Mouse (Mus musculus): Measurements from ENCODE around the gene Pias4.

Pias4 gene

DNA sequence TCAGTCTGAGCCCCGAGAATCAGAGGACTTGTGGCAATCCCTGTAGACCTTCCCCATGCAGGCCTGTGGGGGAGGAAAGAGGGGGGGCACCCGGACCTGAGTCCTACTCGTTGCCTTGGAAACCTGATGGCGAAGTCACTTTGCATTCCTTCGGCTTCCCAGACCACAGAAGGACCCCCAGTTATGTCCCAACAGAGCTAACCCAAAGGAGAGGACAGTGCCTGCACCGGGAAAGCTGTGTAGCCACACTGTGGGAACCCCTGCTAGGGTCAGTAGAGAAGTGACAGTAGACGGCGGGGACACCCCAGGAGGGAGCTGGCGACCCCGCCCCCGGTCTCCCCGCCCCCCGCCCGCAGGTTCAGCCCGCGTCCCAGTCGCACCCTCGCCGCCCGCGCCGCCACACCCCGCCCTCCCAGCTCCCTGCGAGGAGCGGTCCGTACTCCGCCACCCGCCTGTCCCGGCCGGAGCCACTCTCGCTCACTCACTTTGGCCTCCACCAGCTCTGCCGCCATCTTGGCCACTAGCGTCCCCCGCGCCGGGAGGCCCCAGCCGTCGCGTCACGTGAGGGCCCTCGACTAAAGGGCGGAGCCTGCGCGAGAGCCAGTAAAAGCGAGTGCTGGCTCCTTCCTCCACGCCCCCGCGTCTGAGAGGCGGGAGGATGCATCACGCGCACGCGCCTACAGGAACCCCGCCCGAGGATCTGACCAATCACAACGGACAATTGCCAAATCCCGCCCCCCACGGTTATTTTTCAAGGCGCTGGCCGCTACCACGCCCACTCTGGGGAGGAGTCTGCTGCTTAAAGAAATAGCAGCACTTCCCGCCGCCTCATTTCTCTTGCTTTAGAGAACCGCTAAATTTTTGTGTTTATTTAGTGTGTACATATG lies at the start of gene Pias4:
Pias4 (minus strand) TSS at position 724 of the 887 bp plus-strand sequence.
- WGBS = under 1% methylated on average over 56 of the region's 64 CpGs

DNA sequence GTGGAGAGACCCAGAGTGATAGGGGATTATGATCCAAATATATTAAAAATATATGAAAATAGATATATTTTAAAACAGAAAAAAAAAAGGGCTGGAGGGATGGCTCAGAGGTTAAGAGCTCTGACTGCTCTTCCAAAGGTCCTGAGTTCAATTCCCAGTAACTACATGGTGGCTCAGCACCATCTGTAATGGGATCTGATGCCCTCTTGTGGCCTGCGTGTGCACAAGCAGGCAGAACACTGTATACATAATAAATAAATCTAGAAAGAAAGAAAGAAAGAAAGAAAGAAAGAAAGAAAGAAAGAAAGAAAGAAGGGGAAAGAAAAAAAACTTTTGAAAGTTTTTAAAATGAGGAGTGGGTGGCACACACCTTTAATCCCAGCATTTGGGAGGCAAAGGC lies 49.5 kb upstream of the Pias4 start:
- WGBS = 21% methylated on average over 1 of the region's 1 CpGs

- WGBS = 84% methylated on average over 6 of the region's 6 CpGs
Measured at GRCm38 (mm10) chr10:81216810-81217209, 49.1 kb upstream of the Pias4 start.

DNA sequence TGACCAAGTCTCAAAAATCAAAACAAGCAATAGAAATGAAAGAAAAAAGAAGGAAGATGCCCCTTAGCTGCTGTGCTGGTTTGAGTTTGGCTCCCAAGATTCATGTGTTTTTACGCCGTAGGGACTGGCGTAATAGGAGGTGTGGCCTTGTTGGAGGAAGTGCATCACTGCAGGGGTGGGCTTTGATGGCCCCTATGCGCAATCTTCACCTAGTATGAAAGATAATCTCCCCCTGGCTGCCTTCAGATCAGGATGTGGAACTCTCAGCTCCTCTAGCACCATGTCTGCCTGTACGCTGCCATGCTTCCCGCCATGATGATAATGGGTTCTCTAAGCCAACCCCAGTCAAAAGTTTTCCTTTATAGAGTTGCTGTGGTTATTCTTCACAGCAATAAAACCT lies 48.5 kb upstream of the Pias4 start:
- 79% methylated on average over 6 of the region's 6 CpGs for WGBS

DNA sequence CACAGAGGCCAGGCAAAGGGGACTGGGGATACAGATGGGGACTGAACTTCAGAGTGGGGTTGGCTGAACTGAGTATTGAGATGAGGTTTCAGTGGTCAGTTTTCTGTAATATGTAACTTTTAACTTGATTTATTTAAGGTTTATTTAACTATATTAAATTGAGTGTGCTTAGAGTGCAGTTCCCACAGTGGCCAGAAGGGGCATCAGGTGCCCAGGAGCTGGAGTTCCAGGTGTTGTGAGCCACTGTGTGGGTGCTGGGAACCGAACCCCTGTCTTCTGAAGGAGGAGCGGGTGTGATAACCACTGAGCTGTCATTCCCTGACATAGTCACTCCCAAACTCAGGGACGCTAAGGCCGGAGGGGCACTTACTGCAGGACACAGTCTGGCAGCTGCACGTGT lies 42.4 kb upstream of the Pias4 start:
- 97% methylated on average over 5 of the region's 5 CpGs for WGBS

GRCm38 (mm10) chr10:81204137-81204536 lies 36.4 kb upstream of the Pias4 start:
- WGBS = 59% methylated on average over 4 of the region's 4 CpGs

GRCm38 (mm10) chr10:81202978-81203720 lies 35.4 kb upstream of the Pias4 start:
- WGBS = 68% methylated on average over 8 of the region's 8 CpGs

GRCm38 (mm10) chr10:81201807-81202758 lies 34.4 kb upstream of the Pias4 start, which contains the start of gene Nmrk2:
Gene Nmrk2 (minus strand): TSS chr10:81202051.
- WGBS = 60% methylated on average over 13 of the region's 13 CpGs

DNA sequence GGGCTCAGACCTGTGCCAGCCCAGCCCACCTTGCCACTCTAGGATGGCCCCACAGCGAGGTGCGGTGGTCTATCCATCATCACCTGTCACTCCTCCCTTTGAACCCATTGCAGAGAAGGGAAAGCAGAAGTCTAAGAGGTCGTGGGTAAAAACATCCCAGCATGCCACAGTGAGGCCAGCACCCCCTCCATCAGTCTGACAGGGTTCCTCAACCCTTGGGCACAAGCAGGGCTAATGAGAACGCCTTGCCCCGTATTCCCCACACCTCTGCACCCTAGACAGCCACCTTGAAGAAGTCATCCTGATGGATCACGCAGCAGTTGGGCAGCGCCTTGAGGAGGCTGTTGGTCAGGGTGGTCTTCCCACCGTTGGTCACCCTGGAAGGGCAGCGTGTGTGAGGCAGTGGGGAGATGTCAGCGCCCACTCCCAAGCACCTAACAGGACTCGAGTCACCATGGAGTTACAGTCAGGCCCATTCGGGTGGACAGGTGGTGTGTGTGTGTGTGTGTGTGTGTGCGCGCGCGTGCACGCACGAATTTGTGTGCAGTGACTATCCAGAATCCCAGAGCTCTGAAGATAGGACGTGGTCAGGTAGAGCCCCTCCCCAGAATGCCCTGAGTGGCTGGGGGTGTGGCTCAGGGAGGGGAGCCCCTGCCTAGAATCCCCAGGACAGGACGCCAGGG lies 33.0 kb upstream of the Pias4 start:
- WGBS = 82% methylated on average over 20 of the region's 20 CpGs

GRCm38 (mm10) chr10:81200141-81200540 lies 32.4 kb upstream of the Pias4 start:
- 89% methylated on average over 13 of the region's 13 CpGs for WGBS

DNA sequence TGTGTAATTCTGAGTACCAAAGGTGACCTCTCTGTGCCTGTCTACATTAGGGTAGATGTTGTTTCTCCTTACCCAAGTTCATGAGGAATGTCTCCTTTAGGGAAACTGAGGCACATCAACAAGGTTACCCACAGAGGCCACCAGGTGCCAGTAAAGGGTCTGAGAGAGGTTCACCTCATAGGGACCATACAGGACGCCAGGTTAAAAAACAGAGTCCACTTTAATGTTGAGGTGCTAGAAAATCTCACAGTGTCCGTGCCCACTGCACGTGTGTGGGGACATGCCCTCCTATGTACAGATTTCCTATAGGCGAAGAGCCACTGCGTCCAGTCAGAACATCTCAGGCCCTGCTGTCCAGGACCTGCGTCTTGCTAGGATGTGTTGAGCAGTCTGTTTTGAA lies 31.3 kb upstream of the Pias4 start:
- WGBS = 86% methylated on average over 6 of the region's 6 CpGs

DNA sequence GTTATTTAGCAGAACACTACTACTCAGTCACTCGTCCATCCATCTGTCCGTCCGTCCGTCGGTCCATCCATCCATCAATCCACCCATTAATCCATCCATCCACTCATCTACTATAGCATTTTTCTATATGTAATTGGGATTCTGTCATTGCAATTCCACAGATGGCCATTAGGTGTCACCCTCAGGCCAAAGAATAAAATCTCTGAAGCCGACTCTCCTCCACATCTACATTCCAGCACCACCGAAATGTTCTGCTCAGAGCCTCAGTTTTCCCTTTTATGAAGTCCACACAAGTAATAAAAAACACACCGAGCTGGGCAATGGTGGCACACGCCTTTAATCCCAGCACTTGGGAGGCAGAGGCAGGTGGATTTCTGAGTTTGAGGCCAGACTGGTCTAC lies 30.5 kb upstream of the Pias4 start:
- under 1% methylated on average over 9 of the region's 9 CpGs for WGBS

DNA sequence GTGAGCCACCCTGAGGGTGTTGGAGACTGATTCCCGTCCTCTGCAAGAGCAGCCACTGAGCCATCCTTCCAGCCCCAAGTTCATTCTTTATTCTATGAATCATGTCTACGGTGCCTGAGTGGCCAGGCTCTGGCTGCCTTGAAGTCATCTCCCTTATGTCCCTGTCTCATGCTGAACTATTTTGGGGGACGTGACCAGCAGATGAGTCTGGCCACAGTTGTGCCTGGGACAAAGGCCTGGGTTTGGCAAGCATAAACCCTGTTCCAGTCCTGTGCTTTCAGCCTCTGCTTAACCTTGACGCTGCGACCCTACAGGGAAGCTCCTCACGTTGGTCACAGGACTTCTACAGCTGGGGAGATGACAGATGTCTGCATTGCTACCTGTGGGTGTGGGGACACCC lies 29.6 kb upstream of the Pias4 start:
- 50% methylated on average over 6 of the region's 6 CpGs for WGBS

DNA sequence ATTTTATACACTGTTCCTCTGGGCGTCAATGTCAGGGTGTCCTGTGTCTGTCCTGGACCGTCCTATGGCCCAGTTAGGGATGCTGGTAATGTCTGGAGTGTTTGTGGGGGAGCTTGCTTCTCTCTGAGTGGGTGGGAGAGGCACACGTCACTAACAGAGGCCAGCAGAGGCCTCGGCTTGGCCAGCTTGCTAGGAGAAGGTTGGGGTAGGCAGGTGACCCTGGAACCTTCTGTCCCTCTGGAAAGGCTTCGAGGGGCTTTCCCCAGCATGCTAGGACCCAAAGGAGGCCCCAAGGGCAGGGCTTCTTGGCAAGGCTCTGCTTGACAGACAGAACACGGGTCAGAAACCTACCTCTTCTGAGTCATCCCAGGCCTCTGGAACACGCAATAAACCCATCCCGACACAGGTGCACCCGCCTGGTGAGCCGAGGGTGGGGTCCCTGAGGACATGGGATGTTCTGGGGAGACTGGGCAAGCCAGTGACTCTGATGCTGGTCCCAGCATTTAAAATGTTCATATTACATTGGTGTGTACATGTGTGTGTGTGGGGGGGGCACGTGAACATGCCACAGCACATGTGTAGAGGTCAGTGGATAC lies 28.8 kb upstream of the Pias4 start:
- 78% methylated on average over 11 of the region's 11 CpGs for WGBS

GRCm38 (mm10) chr10:81195300-81195699 lies 27.6 kb upstream of the Pias4 start:
- WGBS = 85% methylated on average over 4 of the region's 4 CpGs

DNA sequence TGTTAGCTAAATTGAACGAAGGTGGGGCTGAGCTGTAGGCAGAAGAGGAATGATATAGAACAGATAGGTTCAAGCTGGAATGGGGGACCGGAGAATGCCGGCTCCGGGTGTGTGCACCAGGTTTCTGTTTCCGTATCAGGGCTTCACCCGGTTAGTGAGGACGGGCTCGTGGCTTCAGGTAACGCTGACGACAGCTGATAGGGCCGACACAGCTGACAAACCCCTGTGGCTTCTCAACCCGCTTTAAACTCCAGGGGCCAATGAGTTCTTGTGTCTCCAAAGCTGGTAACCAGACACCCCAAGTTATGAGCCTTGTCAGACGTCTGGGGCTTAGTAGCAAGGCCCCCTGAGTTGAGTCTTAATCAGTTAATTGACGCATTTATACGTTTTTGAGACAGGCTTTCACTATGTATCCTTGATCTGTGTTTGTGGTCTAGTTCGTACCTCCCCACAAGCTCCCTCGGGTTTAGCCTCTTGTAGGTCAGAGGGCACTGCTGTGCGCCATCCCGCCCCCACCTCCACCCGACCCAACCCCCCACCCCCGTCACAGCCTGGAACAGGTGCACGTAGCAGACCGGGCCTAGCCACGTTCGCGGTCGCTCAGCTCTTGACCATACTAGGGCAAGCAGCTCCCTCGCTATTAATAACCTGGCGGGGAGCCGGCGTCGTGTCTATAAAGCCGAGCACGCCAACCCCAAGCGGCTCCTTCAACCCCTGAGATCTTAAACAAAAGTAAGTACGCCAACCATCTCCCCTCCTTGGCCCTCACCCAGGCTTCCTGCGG lies 26.5 kb upstream of the Pias4 start:
- 7% methylated on average over 37 of the region's 37 CpGs for WGBS

- 4% methylated on average over 19 of the region's 19 CpGs for WGBS
Measured at GRCm38 (mm10) chr10:81192968-81193501, 25.3 kb upstream of the Pias4 start.

- under 1% methylated on average over 92 of the region's 93 CpGs for WGBS
Measured at GRCm38 (mm10) chr10:81192270-81192967, 24.7 kb upstream of the Pias4 start.
